Mouse (Mus musculus): Measurements from ENCODE around the gene Znrf1. TPM values are rescaled to one million over a fixed set of nuclear protein-coding genes. Genes with fewer than 3 reads are reported as not detected.

The Znrf1 gene
- polyA plus RNA-seq, 1 experiment, result 88.8 TPM

DNA sequence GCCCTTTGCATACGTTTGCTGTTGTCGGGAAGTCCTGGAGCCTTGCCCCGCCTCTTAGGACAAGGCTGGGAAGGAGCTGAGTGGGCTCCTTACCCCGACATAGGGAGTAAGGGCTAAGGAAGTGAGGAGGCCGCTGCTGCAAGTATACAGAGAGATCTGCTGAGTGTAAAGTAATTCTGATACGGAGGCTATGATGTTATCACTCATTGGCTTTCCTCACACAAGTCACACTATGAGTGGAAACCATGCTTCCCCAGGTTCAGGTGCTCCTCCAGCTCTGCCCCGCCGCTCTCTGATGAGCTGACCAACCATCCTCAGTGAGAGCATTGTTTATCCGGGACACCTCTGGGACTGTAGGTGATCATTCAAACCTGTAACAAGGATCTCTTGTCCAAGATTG lies 30.4 kb downstream of the Znrf1 start:
- Histone ChIP-seq H3K4me3 (ENCODE audit: insufficient read depth, low read length) (no peak overlapping the region), H3K27ac (ENCODE audit: insufficient read depth, low read depth, low read length) (no peak overlapping the region), H3K4me1 (ENCODE audit: control insufficient read depth, insufficient read depth, low read length) (peaks cover 63% of the 10 kb centered on the region)
- no peak for TF ChIP-seq POLR2A (IDR thresholded peaks at IDR 0.05; ENCODE audit: borderline replicate concordance, low read depth, low read length)

DNA sequence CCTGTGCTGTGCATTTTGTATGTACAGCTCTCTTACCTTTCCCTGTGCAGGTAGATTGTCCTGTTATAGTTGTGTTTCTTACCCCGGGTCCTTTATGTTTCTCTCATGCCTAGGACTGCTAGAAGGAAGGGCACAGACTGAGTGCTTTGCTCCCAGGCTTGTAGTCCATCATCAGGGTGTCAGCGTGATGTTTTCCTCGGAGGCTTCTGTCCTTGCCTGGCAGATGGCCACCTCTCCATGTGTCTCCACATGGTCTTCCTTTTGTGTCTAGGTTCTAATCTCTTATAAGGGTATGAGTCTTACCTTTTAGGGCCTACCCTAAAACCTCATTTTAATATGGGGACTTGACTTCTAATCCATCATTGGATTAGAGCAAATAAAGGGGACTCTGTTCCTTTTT lies 31.7 kb downstream of the Znrf1 start:
- no peak overlapping the region for H3K4me3 ChIP-seq (ENCODE audit: insufficient read depth, low read length)
- H3K27ac ChIP-seq (ENCODE audit: insufficient read depth, low read depth, low read length), result no peak overlapping the region
- peaks cover 61% of the 10 kb centered on the region for H3K4me1 ChIP-seq (ENCODE audit: control insufficient read depth, insufficient read depth, low read length)

DNA sequence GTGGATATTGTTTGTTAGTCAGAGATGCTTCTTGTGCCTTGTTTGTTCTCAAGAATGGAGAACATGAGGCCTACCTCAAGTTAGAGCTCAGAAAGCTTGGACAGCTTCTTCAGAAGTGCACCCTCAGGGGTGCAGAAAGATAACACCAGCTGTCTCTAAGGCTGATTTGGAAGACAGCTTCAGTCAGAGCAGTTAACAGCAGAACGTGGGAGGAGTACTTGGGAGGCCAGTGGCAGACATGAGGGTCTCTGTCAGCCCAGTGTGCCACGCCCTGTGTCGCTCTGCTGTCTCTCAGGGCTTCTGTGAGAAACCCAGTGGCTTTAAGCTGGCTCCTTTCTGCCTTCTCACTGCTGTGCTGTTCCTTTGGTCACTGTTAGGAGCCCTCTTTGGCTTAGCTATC lies 32.1 kb downstream of the Znrf1 start:
- H3K4me1 ChIP-seq (ENCODE audit: control insufficient read depth, insufficient read depth, low read length), result peaks cover 57% of the 10 kb centered on the region
- no peak overlapping the region for H3K27ac ChIP-seq (ENCODE audit: insufficient read depth, low read depth, low read length)
- no peak for TF ChIP-seq CTCF (IDR thresholded peaks at IDR 0.05; ENCODE audit: low read depth, low read length)
- TF ChIP-seq POLR2A (IDR thresholded peaks at IDR 0.05; ENCODE audit: borderline replicate concordance, low read depth, low read length), result no peak
- H3K4me3 ChIP-seq (ENCODE audit: insufficient read depth, low read length), result no peak overlapping the region

More for the DNA sequence above, 31.7 kb downstream of the Znrf1 start:
- TF ChIP-seq CTCF (IDR thresholded peaks at IDR 0.05; ENCODE audit: low read depth, low read length) (no peak), POLR2A (IDR thresholded peaks at IDR 0.05; ENCODE audit: borderline replicate concordance, low read depth, low read length) (no peak)

DNA sequence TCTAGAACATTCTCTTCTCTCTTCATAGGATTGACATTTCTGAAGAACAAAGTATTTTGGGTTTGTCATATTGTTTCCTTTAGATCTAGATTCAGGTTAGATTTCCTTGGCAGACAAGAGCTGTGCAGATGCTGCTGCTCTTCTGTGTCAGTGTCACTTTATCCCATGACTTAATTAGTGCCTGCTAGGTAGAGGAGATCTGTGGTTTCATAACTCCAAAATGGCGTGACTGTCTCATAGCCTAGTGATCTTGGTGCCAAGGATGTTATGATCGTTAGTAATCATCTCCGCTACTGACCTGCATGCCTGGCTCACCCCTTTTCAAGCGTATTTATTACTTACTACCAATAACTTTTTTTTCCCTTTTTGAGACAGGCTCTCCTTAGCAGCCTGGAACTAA lies 34.0 kb downstream of the Znrf1 start:
- Histone ChIP-seq H3K4me3 (ENCODE audit: insufficient read depth, low read length) (no peak overlapping the region), H3K4me1 (ENCODE audit: control insufficient read depth, insufficient read depth, low read length) (peaks cover 42% of the 10 kb centered on the region), H3K27ac (ENCODE audit: insufficient read depth, low read depth, low read length) (no peak overlapping the region)
- TF ChIP-seq CTCF (IDR thresholded peaks at IDR 0.05; ENCODE audit: low read depth, low read length) (no peak), POLR2A (IDR thresholded peaks at IDR 0.05; ENCODE audit: borderline replicate concordance, low read depth, low read length) (no peak)

DNA sequence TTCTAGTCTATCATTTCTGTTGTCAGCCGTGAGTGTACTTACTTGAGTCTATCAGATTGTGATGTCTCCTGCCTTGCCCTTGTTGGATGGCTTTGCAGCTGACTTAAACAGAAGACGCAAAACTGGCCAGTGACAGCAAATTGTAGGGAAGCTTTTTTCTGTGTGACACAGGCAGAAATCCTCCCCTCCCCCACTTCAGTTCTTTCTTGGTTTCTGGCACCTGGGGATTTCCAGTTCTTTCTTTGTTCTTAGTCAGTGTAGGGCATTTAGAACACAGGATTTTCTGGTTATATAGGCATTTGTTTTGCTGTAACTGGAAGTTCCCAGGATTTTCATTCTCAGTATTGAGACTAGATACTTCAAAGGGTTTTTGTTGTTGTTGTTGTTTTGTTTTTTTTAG lies 34.5 kb downstream of the Znrf1 start:
- H3K27ac ChIP-seq (ENCODE audit: insufficient read depth, low read depth, low read length), result peak overlapping the region; percentile 8; the same call in 1 of the 2 replicates
- no peak overlapping the region for H3K4me3 ChIP-seq (ENCODE audit: insufficient read depth, low read length)
- TF ChIP-seq CTCF (IDR thresholded peaks at IDR 0.05; ENCODE audit: low read depth, low read length) (no peak), POLR2A (IDR thresholded peaks at IDR 0.05; ENCODE audit: borderline replicate concordance, low read depth, low read length) (no peak)
- peaks cover 38% of the 10 kb centered on the region for H3K4me1 ChIP-seq (ENCODE audit: control insufficient read depth, insufficient read depth, low read length)

DNA sequence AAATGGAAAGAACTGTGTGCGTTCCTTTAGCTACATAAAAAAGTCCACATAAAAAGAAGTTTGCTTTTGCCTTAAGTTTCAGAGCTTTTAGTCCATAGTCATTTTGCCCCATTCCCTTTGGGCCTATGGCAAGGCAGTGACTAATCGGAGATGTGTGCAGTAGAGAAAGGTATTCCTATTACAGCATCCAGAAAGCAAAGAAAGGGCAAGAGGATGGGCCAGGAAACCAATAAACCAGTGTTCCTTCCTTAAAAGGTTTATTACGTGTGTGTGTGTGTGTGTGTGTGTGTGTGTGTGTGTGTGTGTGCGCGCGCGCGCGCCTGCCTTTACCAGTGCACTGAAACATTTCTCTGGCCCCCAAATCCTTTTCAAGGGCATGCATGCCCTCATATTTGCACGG lies 35.8 kb downstream of the Znrf1 start:
- TF ChIP-seq POLR2A (IDR thresholded peaks at IDR 0.05; ENCODE audit: borderline replicate concordance, low read depth, low read length) (no peak), CTCF (IDR thresholded peaks at IDR 0.05; ENCODE audit: low read depth, low read length) (no peak)
- Histone ChIP-seq H3K27ac (ENCODE audit: insufficient read depth, low read depth, low read length) (no peak overlapping the region), H3K4me3 (ENCODE audit: insufficient read depth, low read length) (no peak overlapping the region), H3K4me1 (ENCODE audit: control insufficient read depth, insufficient read depth, low read length) (peaks cover 33% of the 10 kb centered on the region)

DNA sequence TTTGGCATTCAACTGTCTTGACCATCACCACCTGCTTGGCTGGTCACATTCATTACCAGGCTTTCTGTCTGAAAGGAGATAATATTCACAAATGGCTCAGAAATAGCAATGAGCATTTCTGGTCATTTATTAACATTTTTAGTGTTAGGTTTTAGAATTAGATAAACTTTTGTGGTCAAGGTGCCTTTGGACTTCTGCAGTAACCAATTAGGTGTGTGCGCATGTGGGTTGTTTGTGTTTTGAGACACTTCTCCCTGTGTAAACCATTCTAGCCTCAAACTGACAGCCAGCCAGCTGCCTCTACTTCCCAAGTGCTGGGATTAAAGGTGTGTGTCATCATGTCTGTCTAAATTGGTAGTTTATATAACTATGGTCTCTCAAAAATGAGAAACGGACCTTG lies 36.5 kb downstream of the Znrf1 start:
- no peak overlapping the region for H3K4me3 ChIP-seq (ENCODE audit: insufficient read depth, low read length)
- H3K4me1 ChIP-seq (ENCODE audit: control insufficient read depth, insufficient read depth, low read length), result peaks cover 33% of the 10 kb centered on the region
- H3K27ac ChIP-seq (ENCODE audit: insufficient read depth, low read depth, low read length), result no peak overlapping the region
- TF ChIP-seq CTCF (IDR thresholded peaks at IDR 0.05; ENCODE audit: low read depth, low read length) (no peak), POLR2A (IDR thresholded peaks at IDR 0.05; ENCODE audit: borderline replicate concordance, low read depth, low read length) (no peak)

GRCm38 (mm10) chr8:111573583-111573982 lies 37.7 kb downstream of the Znrf1 start:
- no peak overlapping the region for H3K4me3 ChIP-seq (ENCODE audit: insufficient read depth, low read length)
- H3K27ac ChIP-seq (ENCODE audit: insufficient read depth, low read depth, low read length), result no peak overlapping the region
- no peak for TF ChIP-seq POLR2A (IDR thresholded peaks at IDR 0.05; ENCODE audit: borderline replicate concordance, low read depth, low read length)
- TF ChIP-seq CTCF (IDR thresholded peaks at IDR 0.05; ENCODE audit: low read depth, low read length), result no peak
- peaks cover 22% of the 10 kb centered on the region for H3K4me1 ChIP-seq (ENCODE audit: control insufficient read depth, insufficient read depth, low read length)

DNA sequence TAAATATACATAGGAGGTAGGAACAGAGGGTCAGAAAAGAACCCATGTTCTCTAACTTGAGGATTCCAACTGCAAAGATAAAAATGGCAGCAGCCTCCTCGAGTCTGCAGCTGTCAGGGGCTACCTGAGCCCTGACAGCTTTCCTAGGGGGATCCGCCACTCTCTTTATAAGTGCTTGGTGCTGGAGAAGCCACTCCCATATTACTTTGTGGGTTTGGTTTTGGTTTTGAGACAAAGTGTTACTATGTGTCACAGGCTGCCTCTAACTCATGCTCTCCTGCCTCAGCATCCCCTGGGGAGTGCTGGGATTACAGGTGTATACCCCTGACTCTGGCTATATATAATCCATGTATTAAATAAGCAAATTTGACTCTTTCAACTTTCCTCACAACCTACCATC lies 38.1 kb downstream of the Znrf1 start:
- no peak for TF ChIP-seq POLR2A (IDR thresholded peaks at IDR 0.05; ENCODE audit: borderline replicate concordance, low read depth, low read length)
- no peak for TF ChIP-seq CTCF (IDR thresholded peaks at IDR 0.05; ENCODE audit: low read depth, low read length)
- Histone ChIP-seq H3K4me3 (ENCODE audit: insufficient read depth, low read length) (no peak overlapping the region), H3K4me1 (ENCODE audit: control insufficient read depth, insufficient read depth, low read length) (peaks cover 19% of the 10 kb centered on the region), H3K27ac (ENCODE audit: insufficient read depth, low read depth, low read length) (no peak overlapping the region)

DNA sequence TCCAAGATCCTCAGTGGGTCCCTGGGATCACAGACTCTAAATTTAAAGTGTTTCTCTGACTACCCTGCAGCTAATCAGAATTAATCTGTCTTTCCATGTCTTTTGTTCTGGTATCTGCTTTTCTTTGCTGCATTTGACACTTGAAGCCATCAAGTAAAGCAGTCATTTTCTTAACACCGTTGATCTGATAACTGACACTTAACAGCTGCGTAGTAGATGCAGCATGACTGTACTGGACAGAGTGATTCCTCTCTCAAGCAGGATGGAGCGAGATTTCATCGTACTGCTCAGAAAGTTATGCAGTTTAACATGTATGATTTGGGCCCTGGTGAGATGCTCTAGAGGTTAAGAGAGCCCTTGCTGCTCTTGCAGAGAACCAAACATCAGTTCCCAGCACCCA lies 39.6 kb downstream of the Znrf1 start:
- H3K4me3 ChIP-seq (ENCODE audit: insufficient read depth, low read length), result no peak overlapping the region
- peaks cover 10% of the 10 kb centered on the region for H3K4me1 ChIP-seq (ENCODE audit: control insufficient read depth, insufficient read depth, low read length)
- no peak overlapping the region for H3K27ac ChIP-seq (ENCODE audit: insufficient read depth, low read depth, low read length)
- no peak for TF ChIP-seq CTCF (IDR thresholded peaks at IDR 0.05; ENCODE audit: low read depth, low read length)
- TF ChIP-seq POLR2A (IDR thresholded peaks at IDR 0.05; ENCODE audit: borderline replicate concordance, low read depth, low read length), result no peak

GRCm38 (mm10) chr8:111576501-111576900 lies 40.6 kb downstream of the Znrf1 start:
- peaks cover 7% of the 10 kb centered on the region for H3K4me1 ChIP-seq (ENCODE audit: control insufficient read depth, insufficient read depth, low read length)
- no peak overlapping the region for H3K27ac ChIP-seq (ENCODE audit: insufficient read depth, low read depth, low read length)
- TF ChIP-seq POLR2A (IDR thresholded peaks at IDR 0.05; ENCODE audit: borderline replicate concordance, low read depth, low read length) (no peak), CTCF (IDR thresholded peaks at IDR 0.05; ENCODE audit: low read depth, low read length) (no peak)
- H3K4me3 ChIP-seq (ENCODE audit: insufficient read depth, low read length), result no peak overlapping the region

Data from bone marrow macrophage, adult 2 months (primary cell).